Mouse (Mus musculus) spleen, adult 2 months (tissue): ENCODE measurements around the gene Esr1. TPM values are rescaled to one million over a fixed set of nuclear protein-coding genes. Genes with fewer than 3 reads are reported as not detected.

Experiments
- DNase-seq, 2 experiments: peaks; one replicate each; pipeline versions ENCODE4 v3.0.0 to v3.0.0-alpha.2; 2012 to 2021; ENCODE audit warnings: low spot score in 2 of 2, low read depth in 1 of 2
- H3K27ac ChIP-seq: fragments of 200-500 bp; 2 replicates; pipeline ENCODE4 v1.5.1; 2012; ENCODE audit warnings: low read length, inconsistent platforms; ENCODE audit not compliant: insufficient read depth
- H3K27me3 ChIP-seq: fragments of 200-500 bp; 2 replicates; pipeline ENCODE4 v1.6.1; 2012; ENCODE audit warnings: mild to moderate bottlenecking, moderate library complexity, low read length, inconsistent platforms; ENCODE audit not compliant: control insufficient read depth, insufficient read depth
- H3K36me3 ChIP-seq: fragments of 200-500 bp; 2 replicates; pipeline ENCODE4 v1.6.1; 2012; ENCODE audit warnings: mild to moderate bottlenecking, low read length, inconsistent platforms; ENCODE audit not compliant: control insufficient read depth, insufficient read depth
- H3K4me1 ChIP-seq: fragments of 200-500 bp; 2 replicates; pipeline ENCODE4 v1.6.1; 2011; ENCODE audit warnings: inconsistent platforms; ENCODE audit not compliant: control insufficient read depth, insufficient read depth, insufficient read length
- H3K4me3 ChIP-seq: fragments of 200-500 bp; 2 replicates; pipeline ENCODE4 v1.5.1; 2011; ENCODE audit warnings: mild to moderate bottlenecking, inconsistent platforms; ENCODE audit not compliant: insufficient read depth, insufficient read length; ENCODE audit errors: extremely low read depth
- CTCF ChIP-seq: fragments of 200-500 bp; IDR thresholded peaks from 2 replicates; pipeline ENCODE4 v1.5.1; 2011; ENCODE audit warnings: mild to moderate bottlenecking, inconsistent platforms; ENCODE audit not compliant: insufficient read depth, insufficient read length, insufficient replicate concordance; ENCODE audit errors: extremely low read depth
- POLR2A ChIP-seq: fragments of 200-500 bp; IDR thresholded peaks from 2 replicates; pipeline ENCODE4 v1.6.1; 2011; ENCODE audit warnings: low read depth, low read length, inconsistent platforms
- WGBS: fragments of 180-500 bp; shearing (Covaris S2); methylation state at CpG from one replicate; pipeline ENCODE4 v1.1.7; 2018; 5-methylcytosine and 5-hydroxymethylcytosine counted together
- polyA plus RNA-seq: library from polyadenylated mRNA; depleted of rRNA; stranded (reverse); fragments of >200 nt; gene quantifications from 2 replicates; pipeline ENCODE4 v1.2.3, GENCODE M21; 2012

Gene Esr1
- polyA plus RNA-seq, 1 experiment: 1.9 TPM

- H3K27ac ChIP-seq: no peak overlapping the region
- H3K4me1 ChIP-seq: peaks cover 2% of the 10 kb centered on the region
- TF ChIP-seq POLR2A: no peak
- no peak for TF ChIP-seq CTCF
- DNase-seq: peak in 1 of 2 experiments; percentile 13
- H3K4me3 ChIP-seq: no peak overlapping the region
- H3K36me3 ChIP-seq: no peaks in the 10 kb centered on the region
- WGBS: 34% methylated on average over 24 of the region's 24 CpGs
- H3K27me3 ChIP-seq: no peaks in the 10 kb centered on the region
Measured at GRCm38 (mm10) chr10:4620596-4621504, 9.5 kb downstream of the Esr1 start.

- no peak for DNase-seq
- no peak overlapping the region for H3K27ac ChIP-seq
- no peaks in the 10 kb centered on the region for H3K27me3 ChIP-seq
- 61% methylated on average over 5 of the region's 5 CpGs for WGBS
- TF ChIP-seq CTCF: no peak
- TF ChIP-seq POLR2A: no peak
- H3K36me3 ChIP-seq: no peaks in the 10 kb centered on the region
- no peak overlapping the region for H3K4me3 ChIP-seq
- H3K4me1 ChIP-seq: peaks cover 2% of the 10 kb centered on the region
Measured at GRCm38 (mm10) chr10:4621505-4621815, 10.1 kb downstream of the Esr1 start.

GRCm38 (mm10) chr10:4623319-4623718, 11.9 kb downstream of the Esr1 start:
- no peak overlapping the region for H3K27ac ChIP-seq
- H3K36me3 ChIP-seq: no peaks in the 10 kb centered on the region
- H3K27me3 ChIP-seq: no peaks in the 10 kb centered on the region
- TF ChIP-seq POLR2A (no peak), CTCF (no peak)
- no peak for DNase-seq
- H3K4me3 ChIP-seq: no peak overlapping the region
- peaks cover 2% of the 10 kb centered on the region for H3K4me1 ChIP-seq

- Histone ChIP-seq H3K27ac (no peak overlapping the region), H3K36me3 (no peaks in the 10 kb centered on the region), H3K27me3 (no peaks in the 10 kb centered on the region), H3K4me3 (no peak overlapping the region), H3K4me1 (peaks cover 2% of the 10 kb centered on the region)
- no peak for TF ChIP-seq POLR2A
- TF ChIP-seq CTCF: no peak
- no peak for DNase-seq
- 97% methylated on average over 4 of the region's 4 CpGs for WGBS
Measured at GRCm38 (mm10) chr10:4624581-4624980, 13.2 kb downstream of the Esr1 start.

GRCm38 (mm10) chr10:4625300-4625699, 13.9 kb downstream of the Esr1 start:
- WGBS: 77% methylated on average over 6 of the region's 6 CpGs
- no peak for DNase-seq
- H3K27me3 ChIP-seq: no peaks in the 10 kb centered on the region
- H3K27ac ChIP-seq: no peak overlapping the region
- TF ChIP-seq POLR2A (no peak), CTCF (no peak)
- H3K4me3 ChIP-seq: no peak overlapping the region
- H3K4me1 ChIP-seq: no peaks in the 10 kb centered on the region; the same call in none of the 2 replicates
- H3K36me3 ChIP-seq: no peaks in the 10 kb centered on the region

GRCm38 (mm10) chr10:4626432-4626831, 15.0 kb downstream of the Esr1 start:
- no peaks in the 10 kb centered on the region for H3K27me3 ChIP-seq
- H3K36me3 ChIP-seq: no peaks in the 10 kb centered on the region
- no peak overlapping the region for H3K27ac ChIP-seq
- H3K4me3 ChIP-seq: no peak overlapping the region
- H3K4me1 ChIP-seq: no peaks in the 10 kb centered on the region
- TF ChIP-seq POLR2A (no peak), CTCF (no peak)
- no peak for DNase-seq
- WGBS: 91% methylated on average over 7 of the region's 7 CpGs

- no peak for TF ChIP-seq POLR2A
- no peak for TF ChIP-seq CTCF
- no peaks in the 10 kb centered on the region for H3K27me3 ChIP-seq
- WGBS: 89% methylated on average over 8 of the region's 8 CpGs
- H3K27ac ChIP-seq: no peak overlapping the region
- H3K4me1 ChIP-seq: no peaks in the 10 kb centered on the region
- H3K4me3 ChIP-seq: no peak overlapping the region
- no peaks in the 10 kb centered on the region for H3K36me3 ChIP-seq
- DNase-seq: no peak
Measured at GRCm38 (mm10) chr10:4626996-4627395, 15.6 kb downstream of the Esr1 start.
